Mouse (Mus musculus): ENCODE measurements around the gene Taar7b. TPM values are rescaled to one million over a fixed set of nuclear protein-coding genes. Genes with fewer than 3 reads are reported as not detected.

Gene Taar7b
- not detected in 2 replicates for polyA plus RNA-seq (2014; fragmentation: Nextera tagmentation; extraction: Ambion mirVana)

GRCm38 (mm10) chr10:23999639-24000038 is at the start of gene Taar7b:
Taar7b (plus strand) TSS chr10:23999939.
- Histone ChIP-seq H3K27me3 (ENCODE audit: control insufficient read depth, insufficient read depth, low read length) (no peaks in the 10 kb centered on the region), H3K4me3 (ENCODE audit: low read depth, low read length) (no peak within 1 kb of the TSS), H3K4me1 (ENCODE audit: control insufficient read depth, insufficient read depth, low read length) (no peaks in the 10 kb centered on the region), H3K4me2 (replicated peaks; ENCODE audit: low read depth, low read length) (no peak within 1 kb of the TSS), H3K27ac (ENCODE audit: low read length) (no peak within 1 kb of the TSS), H3K9ac (replicated peaks; ENCODE audit: low read depth, low read length) (no peak within 1 kb of the TSS), H3K9me3 (ENCODE audit: control insufficient read depth, low read depth, low read length) (no peaks in the 10 kb centered on the region), H3K36me3 (ENCODE audit: control insufficient read depth, insufficient read depth, low read length) (no peaks in the 10 kb centered on the region)
- 68% methylated on average over 1 of the region's 1 CpGs for WGBS
- no peak for ATAC-seq (ENCODE audit: insufficient number of reproducible peaks, insufficient read depth, low FRiP score, low read depth)

GRCm38 (mm10) chr10:23951714-23952113 is 48.0 kb upstream of the Taar7b start:
- no peaks in the 10 kb centered on the region for H3K27me3 ChIP-seq (ENCODE audit: control insufficient read depth, insufficient read depth, low read length)
- no peaks in the 10 kb centered on the region for H3K9me3 ChIP-seq (ENCODE audit: control insufficient read depth, low read depth, low read length)
- WGBS = 76% methylated on average over 6 of the region's 6 CpGs
- no peak overlapping the region for H3K4me3 ChIP-seq (ENCODE audit: low read depth, low read length)
- no peak overlapping the region for H3K27ac ChIP-seq (ENCODE audit: low read length)
- ATAC-seq (ENCODE audit: insufficient number of reproducible peaks, insufficient read depth, low FRiP score, low read depth) = no peak
- H3K4me2 ChIP-seq (replicated peaks; ENCODE audit: low read depth, low read length) = no peak overlapping the region
- no peak overlapping the region for H3K9ac ChIP-seq (replicated peaks; ENCODE audit: low read depth, low read length)
- no peaks in the 10 kb centered on the region for H3K36me3 ChIP-seq (ENCODE audit: control insufficient read depth, insufficient read depth, low read length)
- peaks cover 4% of the 10 kb centered on the region; the same call in 1 of the 2 replicates for H3K4me1 ChIP-seq (ENCODE audit: control insufficient read depth, insufficient read depth, low read length)

GRCm38 (mm10) chr10:23959071-23959470 is 40.7 kb upstream of the Taar7b start:
- Histone ChIP-seq H3K4me3 (ENCODE audit: low read depth, low read length) (no peak overlapping the region), H3K9ac (replicated peaks; ENCODE audit: low read depth, low read length) (no peak overlapping the region), H3K36me3 (ENCODE audit: control insufficient read depth, insufficient read depth, low read length) (no peaks in the 10 kb centered on the region), H3K27me3 (ENCODE audit: control insufficient read depth, insufficient read depth, low read length) (no peaks in the 10 kb centered on the region), H3K27ac (ENCODE audit: low read length) (peak overlapping the region; percentile 48; the same call in 1 of the 2 replicates), H3K4me1 (ENCODE audit: control insufficient read depth, insufficient read depth, low read length) (no peaks in the 10 kb centered on the region), H3K4me2 (replicated peaks; ENCODE audit: low read depth, low read length) (no peak overlapping the region), H3K9me3 (ENCODE audit: control insufficient read depth, low read depth, low read length) (no peaks in the 10 kb centered on the region)
- WGBS = 48% methylated on average over 3 of the region's 3 CpGs
- peak; percentile 74 for ATAC-seq (ENCODE audit: insufficient number of reproducible peaks, insufficient read depth, low FRiP score, low read depth)

- H3K9me3 ChIP-seq (ENCODE audit: control insufficient read depth, low read depth, low read length) = no peaks in the 10 kb centered on the region
- H3K9ac ChIP-seq (replicated peaks; ENCODE audit: low read depth, low read length) = no peak within 1 kb of the TSS
- H3K36me3 ChIP-seq (ENCODE audit: control insufficient read depth, insufficient read depth, low read length) = no peaks in the 10 kb centered on the region
- ATAC-seq (ENCODE audit: insufficient number of reproducible peaks, insufficient read depth, low FRiP score, low read depth) = no peak
- no peaks in the 10 kb centered on the region for H3K4me1 ChIP-seq (ENCODE audit: control insufficient read depth, insufficient read depth, low read length)
- WGBS = 97% methylated on average over 13 of the region's 13 CpGs
- H3K4me2 ChIP-seq (replicated peaks; ENCODE audit: low read depth, low read length) = no peak within 1 kb of the TSS
- H3K27me3 ChIP-seq (ENCODE audit: control insufficient read depth, insufficient read depth, low read length) = no peaks in the 10 kb centered on the region
- H3K4me3 ChIP-seq (ENCODE audit: low read depth, low read length) = no peak within 1 kb of the TSS
- H3K27ac ChIP-seq (ENCODE audit: low read length) = peak within 1 kb of the TSS; percentile 48; the same call in 1 of the 2 replicates
These were observed 39.3 kb upstream of the Taar7b start, which contains the start of gene Taar4 for GRCm38 (mm10) chr10:23960444-23960915. Taar4 (plus strand) TSS chr10:23960494.

- Histone ChIP-seq H3K4me1 (ENCODE audit: control insufficient read depth, insufficient read depth, low read length) (no peaks in the 10 kb centered on the region), H3K9ac (replicated peaks; ENCODE audit: low read depth, low read length) (no peak overlapping the region), H3K27ac (ENCODE audit: low read length) (no peak overlapping the region), H3K27me3 (ENCODE audit: control insufficient read depth, insufficient read depth, low read length) (no peaks in the 10 kb centered on the region), H3K9me3 (ENCODE audit: control insufficient read depth, low read depth, low read length) (no peaks in the 10 kb centered on the region), H3K4me2 (replicated peaks; ENCODE audit: low read depth, low read length) (no peak overlapping the region), H3K36me3 (ENCODE audit: control insufficient read depth, insufficient read depth, low read length) (no peaks in the 10 kb centered on the region), H3K4me3 (ENCODE audit: low read depth, low read length) (no peak overlapping the region)
- WGBS = 56% methylated on average over 3 of the region's 3 CpGs
- ATAC-seq (ENCODE audit: insufficient number of reproducible peaks, insufficient read depth, low FRiP score, low read depth) = no peak
These were observed 36.3 kb upstream of the Taar7b start for GRCm38 (mm10) chr10:23963444-23963843.

GRCm38 (mm10) chr10:23964921-23965610 is 34.7 kb upstream of the Taar7b start:
- H3K9me3 ChIP-seq (ENCODE audit: control insufficient read depth, low read depth, low read length) = no peaks in the 10 kb centered on the region
- H3K4me3 ChIP-seq (ENCODE audit: low read depth, low read length) = no peak overlapping the region
- ATAC-seq (ENCODE audit: insufficient number of reproducible peaks, insufficient read depth, low FRiP score, low read depth) = no peak
- H3K27ac ChIP-seq (ENCODE audit: low read length) = no peak overlapping the region
- no peaks in the 10 kb centered on the region for H3K4me1 ChIP-seq (ENCODE audit: control insufficient read depth, insufficient read depth, low read length)
- 81% methylated on average over 6 of the region's 6 CpGs for WGBS
- H3K9ac ChIP-seq (replicated peaks; ENCODE audit: low read depth, low read length) = no peak overlapping the region
- no peaks in the 10 kb centered on the region for H3K27me3 ChIP-seq (ENCODE audit: control insufficient read depth, insufficient read depth, low read length)
- no peaks in the 10 kb centered on the region for H3K36me3 ChIP-seq (ENCODE audit: control insufficient read depth, insufficient read depth, low read length)
- no peak overlapping the region for H3K4me2 ChIP-seq (replicated peaks; ENCODE audit: low read depth, low read length)

- H3K4me3 ChIP-seq (ENCODE audit: low read depth, low read length) = no peak within 1 kb of the TSS
- no peaks in the 10 kb centered on the region for H3K36me3 ChIP-seq (ENCODE audit: control insufficient read depth, insufficient read depth, low read length)
- no peak within 1 kb of the TSS for H3K27ac ChIP-seq (ENCODE audit: low read length)
- no peak for ATAC-seq (ENCODE audit: insufficient number of reproducible peaks, insufficient read depth, low FRiP score, low read depth)
- H3K9me3 ChIP-seq (ENCODE audit: control insufficient read depth, low read depth, low read length) = no peaks in the 10 kb centered on the region
- H3K4me1 ChIP-seq (ENCODE audit: control insufficient read depth, insufficient read depth, low read length) = no peaks in the 10 kb centered on the region
- H3K4me2 ChIP-seq (replicated peaks; ENCODE audit: low read depth, low read length) = no peak within 1 kb of the TSS
- H3K27me3 ChIP-seq (ENCODE audit: control insufficient read depth, insufficient read depth, low read length) = no peaks in the 10 kb centered on the region
- no peak within 1 kb of the TSS for H3K9ac ChIP-seq (replicated peaks; ENCODE audit: low read depth, low read length)
- 88% methylated on average over 11 of the region's 11 CpGs for WGBS
These were observed 29.0 kb upstream of the Taar7b start, which contains the start of gene Taar5 for GRCm38 (mm10) chr10:23970656-23971165. Taar5 (plus strand) TSS chr10:23970706.

GRCm38 (mm10) chr10:23971256-23971655 is 28.5 kb upstream of the Taar7b start:
- WGBS = 76% methylated on average over 5 of the region's 5 CpGs
- no peak overlapping the region for H3K4me3 ChIP-seq (ENCODE audit: low read depth, low read length)
- no peaks in the 10 kb centered on the region for H3K4me1 ChIP-seq (ENCODE audit: control insufficient read depth, insufficient read depth, low read length)
- H3K27me3 ChIP-seq (ENCODE audit: control insufficient read depth, insufficient read depth, low read length) = no peaks in the 10 kb centered on the region
- H3K27ac ChIP-seq (ENCODE audit: low read length) = no peak overlapping the region
- no peak overlapping the region for H3K9ac ChIP-seq (replicated peaks; ENCODE audit: low read depth, low read length)
- H3K9me3 ChIP-seq (ENCODE audit: control insufficient read depth, low read depth, low read length) = no peaks in the 10 kb centered on the region
- no peak for ATAC-seq (ENCODE audit: insufficient number of reproducible peaks, insufficient read depth, low FRiP score, low read depth)
- no peak overlapping the region for H3K4me2 ChIP-seq (replicated peaks; ENCODE audit: low read depth, low read length)
- no peaks in the 10 kb centered on the region for H3K36me3 ChIP-seq (ENCODE audit: control insufficient read depth, insufficient read depth, low read length)
